Mouse (Mus musculus): ENCODE data around the gene Bank1. TPM values are rescaled to one million over a fixed set of nuclear protein-coding genes. Genes with fewer than 3 reads are reported as not detected.

Bank1 gene
- polyA plus RNA-seq, 1 experiment from 2014 or later = 1.0 TPM

DNA sequence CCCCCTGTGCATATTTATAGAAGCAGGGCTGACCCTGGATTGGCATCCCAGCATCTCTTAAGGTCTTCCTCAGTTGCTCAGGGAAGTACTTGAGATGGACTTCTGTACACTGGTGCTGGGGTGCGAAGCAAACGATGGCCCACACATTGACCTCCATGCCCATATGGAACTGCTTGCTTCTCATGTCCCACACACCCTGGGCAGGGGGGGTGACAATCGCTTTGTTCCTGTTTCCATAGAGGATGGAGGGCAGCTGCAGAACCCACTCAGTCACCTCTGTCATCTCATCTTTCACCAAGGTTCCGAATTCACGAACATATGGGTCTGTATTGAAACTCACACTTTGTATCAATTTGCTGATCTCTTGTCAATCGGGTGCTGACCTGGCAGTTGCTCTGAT is 275.7 kb downstream of the Bank1 start:
- H3K4me1 ChIP-seq (replicated peaks; ENCODE audit: control insufficient read depth, insufficient read depth, low read length) = no peaks in the 10 kb centered on the region
- no peak overlapping the region for H3K4me3 ChIP-seq (ENCODE audit: low read depth, low read length)
- no peaks in the 10 kb centered on the region for H3K27me3 ChIP-seq (replicated peaks; ENCODE audit: control insufficient read depth, insufficient read depth, low read length)
- TF ChIP-seq CTCF (IDR thresholded peaks at IDR 0.05; ENCODE audit: low read depth) = no peak
- H3K27ac ChIP-seq (ENCODE audit: low read depth, low read length) = no peak overlapping the region
- no peaks in the 10 kb centered on the region for H3K36me3 ChIP-seq (ENCODE audit: control insufficient read depth, insufficient read depth)
- no peaks in the 10 kb centered on the region for H3K9me3 ChIP-seq (ENCODE audit: control insufficient read depth)
- H3K4me2 ChIP-seq (replicated peaks; ENCODE audit: low read depth) = no peak overlapping the region
- WGBS = 91% methylated on average over 6 of the region's 6 CpGs
- ATAC-seq = no peak
- no peak overlapping the region for H3K9ac ChIP-seq (ENCODE audit: low read depth, low read length)

DNA sequence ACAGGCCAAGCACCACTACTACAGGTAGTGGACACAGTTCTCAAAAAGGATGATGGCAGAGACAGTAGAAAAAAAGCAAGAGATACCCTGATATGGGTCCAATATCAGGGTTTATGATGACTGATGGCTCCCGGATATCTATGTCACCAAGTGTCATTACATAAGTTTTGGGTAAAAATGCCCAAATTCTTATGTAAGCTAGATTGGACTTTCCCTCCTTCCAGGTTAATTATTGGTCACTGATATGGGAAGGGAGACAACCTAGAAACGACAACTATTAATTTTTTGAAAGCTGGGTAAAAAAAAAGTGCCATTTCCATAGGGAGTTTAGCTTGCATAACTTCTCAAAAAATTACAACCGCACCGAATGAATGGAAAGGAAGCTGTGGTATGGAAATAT is 277.8 kb downstream of the Bank1 start:
- Histone ChIP-seq H3K4me1 (replicated peaks; ENCODE audit: control insufficient read depth, insufficient read depth, low read length) (no peaks in the 10 kb centered on the region), H3K4me2 (replicated peaks; ENCODE audit: low read depth) (no peak overlapping the region), H3K27me3 (replicated peaks; ENCODE audit: control insufficient read depth, insufficient read depth, low read length) (no peaks in the 10 kb centered on the region), H3K9ac (ENCODE audit: low read depth, low read length) (no peak overlapping the region), H3K36me3 (ENCODE audit: control insufficient read depth, insufficient read depth) (no peaks in the 10 kb centered on the region), H3K4me3 (ENCODE audit: low read depth, low read length) (no peak overlapping the region), H3K27ac (ENCODE audit: low read depth, low read length) (no peak overlapping the region), H3K9me3 (ENCODE audit: control insufficient read depth) (no peaks in the 10 kb centered on the region)
- no peak for ATAC-seq
- WGBS = 67% methylated on average over 4 of the region's 4 CpGs
- no peak for TF ChIP-seq CTCF (IDR thresholded peaks at IDR 0.05; ENCODE audit: low read depth)

DNA sequence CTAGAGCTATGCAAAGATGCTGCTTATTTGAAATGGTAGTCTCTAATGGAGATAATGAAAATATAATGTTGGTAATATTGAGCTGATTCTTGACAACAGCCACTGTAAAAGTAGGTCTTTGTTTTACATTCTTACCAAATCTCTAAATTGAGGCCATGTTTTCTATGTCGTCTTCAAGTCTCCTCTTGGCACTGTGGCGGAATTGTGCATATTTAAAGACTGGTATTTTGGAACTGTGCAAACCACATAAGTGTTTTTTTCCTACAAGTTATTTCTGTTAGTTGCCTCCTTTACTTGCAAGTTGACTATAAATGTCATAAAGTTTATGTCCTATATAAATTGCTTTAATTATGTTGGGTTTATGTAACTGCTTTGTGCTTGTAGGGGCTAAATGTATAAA is 280.5 kb downstream of the Bank1 start:
- Histone ChIP-seq H3K27me3 (replicated peaks; ENCODE audit: control insufficient read depth, insufficient read depth, low read length) (no peaks in the 10 kb centered on the region), H3K4me2 (replicated peaks; ENCODE audit: low read depth) (no peak overlapping the region), H3K27ac (ENCODE audit: low read depth, low read length) (no peak overlapping the region), H3K4me1 (replicated peaks; ENCODE audit: control insufficient read depth, insufficient read depth, low read length) (no peaks in the 10 kb centered on the region), H3K9ac (ENCODE audit: low read depth, low read length) (no peak overlapping the region), H3K36me3 (ENCODE audit: control insufficient read depth, insufficient read depth) (no peaks in the 10 kb centered on the region), H3K9me3 (ENCODE audit: control insufficient read depth) (no peaks in the 10 kb centered on the region), H3K4me3 (ENCODE audit: low read depth, low read length) (no peak overlapping the region)
- WGBS = 72% methylated on average over 2 of the region's 2 CpGs
- ATAC-seq = no peak
- no peak for TF ChIP-seq CTCF (IDR thresholded peaks at IDR 0.05; ENCODE audit: low read depth)

DNA sequence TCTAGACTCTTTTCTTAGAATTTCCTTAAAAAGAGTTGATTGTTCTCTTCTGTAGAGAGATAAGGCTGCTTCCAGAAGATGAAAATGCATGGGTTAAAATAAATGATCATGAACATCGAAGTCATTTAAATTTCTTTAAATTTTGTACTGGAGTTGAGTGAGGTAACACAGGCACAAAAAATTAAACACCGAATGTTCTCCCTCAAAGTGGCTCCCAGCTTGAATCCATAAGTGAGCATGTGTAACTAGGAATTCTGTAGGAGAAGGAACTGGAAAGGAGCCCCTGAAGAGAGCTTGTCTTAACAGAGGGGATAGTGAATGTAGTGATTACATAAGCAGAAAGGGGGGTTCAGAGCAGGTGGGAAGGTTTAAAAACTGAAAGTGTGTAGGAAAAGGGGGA is 285.8 kb downstream of the Bank1 start:
- Histone ChIP-seq H3K27me3 (replicated peaks; ENCODE audit: control insufficient read depth, insufficient read depth, low read length) (no peaks in the 10 kb centered on the region), H3K9me3 (ENCODE audit: control insufficient read depth) (no peaks in the 10 kb centered on the region), H3K27ac (ENCODE audit: low read depth, low read length) (no peak overlapping the region), H3K36me3 (ENCODE audit: control insufficient read depth, insufficient read depth) (no peaks in the 10 kb centered on the region), H3K4me3 (ENCODE audit: low read depth, low read length) (no peak overlapping the region), H3K4me2 (replicated peaks; ENCODE audit: low read depth) (no peak overlapping the region), H3K9ac (ENCODE audit: low read depth, low read length) (no peak overlapping the region), H3K4me1 (replicated peaks; ENCODE audit: control insufficient read depth, insufficient read depth, low read length) (no peaks in the 10 kb centered on the region)
- ATAC-seq = no peak
- TF ChIP-seq CTCF (IDR thresholded peaks at IDR 0.05; ENCODE audit: low read depth) = no peak
- WGBS = 87% methylated on average over 2 of the region's 2 CpGs

DNA sequence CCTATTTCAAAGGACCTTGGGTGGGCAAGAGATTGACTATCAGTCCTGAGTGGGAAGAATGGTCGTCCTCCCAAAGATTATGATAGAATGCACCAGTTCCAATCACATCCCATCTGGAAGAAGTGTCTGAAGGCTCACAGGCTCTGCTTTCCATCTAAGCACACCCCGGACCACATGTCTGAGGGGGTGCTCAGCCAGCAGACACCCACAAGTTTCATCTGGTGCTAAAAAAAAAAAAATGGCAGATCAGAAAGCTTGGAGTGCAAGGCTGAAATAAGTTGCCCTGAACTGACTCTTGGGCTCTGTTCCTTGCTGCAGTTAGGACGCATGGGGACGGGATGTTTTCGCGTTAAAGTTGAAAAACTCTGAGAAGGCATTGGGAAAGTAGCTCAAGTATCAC is 286.4 kb downstream of the Bank1 start:
- no peaks in the 10 kb centered on the region for H3K27me3 ChIP-seq (replicated peaks; ENCODE audit: control insufficient read depth, insufficient read depth, low read length)
- no peak overlapping the region for H3K4me2 ChIP-seq (replicated peaks; ENCODE audit: low read depth)
- no peaks in the 10 kb centered on the region for H3K36me3 ChIP-seq (ENCODE audit: control insufficient read depth, insufficient read depth)
- no peak overlapping the region for H3K9ac ChIP-seq (ENCODE audit: low read depth, low read length)
- H3K4me3 ChIP-seq (ENCODE audit: low read depth, low read length) = no peak overlapping the region
- H3K9me3 ChIP-seq (ENCODE audit: control insufficient read depth) = no peaks in the 10 kb centered on the region
- TF ChIP-seq CTCF (IDR thresholded peaks at IDR 0.05; ENCODE audit: low read depth) = no peak
- H3K27ac ChIP-seq (ENCODE audit: low read depth, low read length) = no peak overlapping the region
- no peaks in the 10 kb centered on the region for H3K4me1 ChIP-seq (replicated peaks; ENCODE audit: control insufficient read depth, insufficient read depth, low read length)
- ATAC-seq = no peak
- 84% methylated on average over 6 of the region's 6 CpGs for WGBS

DNA sequence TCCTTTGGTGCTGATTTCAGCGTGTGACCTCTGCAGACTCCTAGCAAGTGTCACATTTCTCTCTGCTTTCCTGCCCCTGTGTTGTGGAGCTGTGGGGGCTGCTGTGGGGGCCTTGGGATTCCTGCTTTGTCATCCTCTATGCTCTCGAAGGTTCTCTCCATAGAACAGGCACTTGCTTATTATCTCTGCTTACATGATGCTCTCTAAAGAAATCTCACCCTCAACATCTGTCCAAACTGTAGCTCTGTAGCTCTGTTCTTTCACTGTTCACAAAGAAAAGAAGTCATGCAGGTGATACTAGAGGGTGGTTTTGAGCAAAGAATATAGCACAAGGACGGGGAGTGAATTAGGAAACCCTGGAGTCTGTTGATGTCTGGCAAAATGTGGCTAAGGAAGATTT is 288.6 kb downstream of the Bank1 start:
- 54% methylated on average over 3 of the region's 3 CpGs for WGBS
- Histone ChIP-seq H3K4me2 (replicated peaks; ENCODE audit: low read depth) (no peak overlapping the region), H3K4me1 (replicated peaks; ENCODE audit: control insufficient read depth, insufficient read depth, low read length) (no peaks in the 10 kb centered on the region), H3K9ac (ENCODE audit: low read depth, low read length) (no peak overlapping the region), H3K27me3 (replicated peaks; ENCODE audit: control insufficient read depth, insufficient read depth, low read length) (no peaks in the 10 kb centered on the region), H3K9me3 (ENCODE audit: control insufficient read depth) (no peaks in the 10 kb centered on the region), H3K4me3 (ENCODE audit: low read depth, low read length) (no peak overlapping the region), H3K27ac (ENCODE audit: low read depth, low read length) (no peak overlapping the region), H3K36me3 (ENCODE audit: control insufficient read depth, insufficient read depth) (no peaks in the 10 kb centered on the region)
- ATAC-seq = no peak
- no peak for TF ChIP-seq CTCF (IDR thresholded peaks at IDR 0.05; ENCODE audit: low read depth)

DNA sequence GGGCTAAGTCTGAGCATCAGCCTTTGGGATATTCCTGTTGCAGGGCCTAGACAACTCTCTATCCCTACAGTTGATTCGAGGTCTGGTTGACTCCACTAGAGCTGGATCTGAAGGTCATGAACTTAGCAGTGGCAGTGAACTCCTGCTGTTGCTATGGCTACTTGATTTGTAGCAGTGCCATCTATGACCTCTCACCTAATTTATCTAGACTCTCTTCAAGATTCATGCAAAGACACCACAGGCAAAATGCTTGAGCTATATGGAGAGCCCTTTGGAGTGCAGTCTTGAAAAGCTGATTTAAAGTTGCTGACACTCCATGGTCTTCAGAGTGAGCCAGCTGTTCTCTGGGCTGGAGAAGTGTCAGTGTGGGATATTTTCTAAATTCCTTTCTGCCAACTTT is 290.1 kb downstream of the Bank1 start:
- no peak overlapping the region for H3K4me3 ChIP-seq (ENCODE audit: low read depth, low read length)
- no peaks in the 10 kb centered on the region for H3K9me3 ChIP-seq (ENCODE audit: control insufficient read depth)
- no peaks in the 10 kb centered on the region for H3K4me1 ChIP-seq (replicated peaks; ENCODE audit: control insufficient read depth, insufficient read depth, low read length)
- no peak for TF ChIP-seq CTCF (IDR thresholded peaks at IDR 0.05; ENCODE audit: low read depth)
- H3K36me3 ChIP-seq (ENCODE audit: control insufficient read depth, insufficient read depth) = no peaks in the 10 kb centered on the region
- no peak for ATAC-seq
- no peaks in the 10 kb centered on the region for H3K27me3 ChIP-seq (replicated peaks; ENCODE audit: control insufficient read depth, insufficient read depth, low read length)
- 34% methylated on average over 1 of the region's 1 CpGs for WGBS
- H3K4me2 ChIP-seq (replicated peaks; ENCODE audit: low read depth) = no peak overlapping the region
- H3K9ac ChIP-seq (ENCODE audit: low read depth, low read length) = no peak overlapping the region
- no peak overlapping the region for H3K27ac ChIP-seq (ENCODE audit: low read depth, low read length)

Measured in intestine, postnatal 0 days (tissue).